Mouse (Mus musculus) cortical plate, adult 2 months (tissue): ENCODE measurements around the gene Gm37240. TPM values are rescaled to one million over a fixed set of nuclear protein-coding genes. Genes with fewer than 3 reads are reported as not detected.
"Not testable (repeated sequence)": the region's sequence is repeated elsewhere in the genome, so short reads cannot be mapped to it uniquely, and the experiment has no call there.

Source experiments
- H3K27ac ChIP-seq: fragments of 200-500 bp; 2 replicates; pipeline ENCODE4 v1.5.1; 2012; ENCODE audit warnings: low read length, control low read depth, inconsistent platforms; ENCODE audit not compliant: insufficient read depth
- H3K4me1 ChIP-seq: fragments of 200-500 bp; 2 replicates; pipeline ENCODE4 v1.6.1; 2011; ENCODE audit warnings: low read length; ENCODE audit not compliant: control insufficient read depth, insufficient read depth
- H3K4me3 ChIP-seq: fragments of 200-500 bp; 2 replicates; pipeline ENCODE4 v1.5.1; 2011; ENCODE audit warnings: mild to moderate bottlenecking, low read length, control low read depth; ENCODE audit not compliant: insufficient read depth
- CTCF ChIP-seq: fragments of 200-500 bp; IDR thresholded peaks from 2 replicates; pipeline ENCODE4 v1.5.1; 2011; ENCODE audit warnings: mild to moderate bottlenecking, control low read depth, low read length; ENCODE audit not compliant: insufficient read depth; ENCODE audit errors: extremely low read depth
- POLR2A ChIP-seq: fragments of 200-500 bp; IDR thresholded peaks from 2 replicates; pipeline ENCODE4 v1.6.1; 2011; ENCODE audit warnings: mild to moderate bottlenecking, low read length, control low read depth; ENCODE audit not compliant: insufficient read depth; ENCODE audit errors: extremely low read depth
- polyA plus RNA-seq: library from polyadenylated mRNA; depleted of rRNA; stranded (reverse); fragments of >200 nt; gene quantifications from 2 replicates; pipeline ENCODE4 v1.2.3, GENCODE M21; 2012

Gm37240 gene
- polyA plus RNA-seq, 1 experiment = 0.81 TPM

- H3K27ac ChIP-seq = no peak overlapping the region
- no peak overlapping the region for H3K4me3 ChIP-seq
- no peak for TF ChIP-seq CTCF
- H3K4me1 ChIP-seq = peaks cover 10% of the 10 kb centered on the region
These were observed 304.6 kb downstream of the Gm37240 start for GRCm38 (mm10) chr3:85582726-85583125.

GRCm38 (mm10) chr3:85573864-85574830 lies 313.2 kb downstream of the Gm37240 start, which contains the start of gene Gatb:
Gatb (plus strand) TSS chr3:85574119.
- H3K27ac ChIP-seq = peak within 1 kb of the TSS; percentile 86
- peak; percentile 67 for TF ChIP-seq CTCF
- peak; percentile 93 for TF ChIP-seq POLR2A
- no peaks in the 10 kb centered on the region; the same call in 1 of the 2 replicates for H3K4me1 ChIP-seq
- H3K4me3 ChIP-seq = peak within 1 kb of the TSS; percentile 71

GRCm38 (mm10) chr3:85573216-85573863 lies 314.0 kb downstream of the Gm37240 start:
- Histone ChIP-seq H3K4me3 (peak overlapping the region; percentile 71), H3K27ac (0 out of 2 replicates have a peak overlapping the region, but pooled peaks have one; percentile 64), H3K4me1 (no peaks in the 10 kb centered on the region; the same call in 1 of the 2 replicates)
- TF ChIP-seq POLR2A (no peak), CTCF (no peak)

- H3K27ac ChIP-seq = 0 out of 2 replicates have a peak overlapping the region, but pooled peaks have one; percentile 80
- not testable (repeated sequence) for H3K4me1 ChIP-seq
These were observed 314.8 kb downstream of the Gm37240 start for GRCm38 (mm10) chr3:85572502-85572901.

DNA sequence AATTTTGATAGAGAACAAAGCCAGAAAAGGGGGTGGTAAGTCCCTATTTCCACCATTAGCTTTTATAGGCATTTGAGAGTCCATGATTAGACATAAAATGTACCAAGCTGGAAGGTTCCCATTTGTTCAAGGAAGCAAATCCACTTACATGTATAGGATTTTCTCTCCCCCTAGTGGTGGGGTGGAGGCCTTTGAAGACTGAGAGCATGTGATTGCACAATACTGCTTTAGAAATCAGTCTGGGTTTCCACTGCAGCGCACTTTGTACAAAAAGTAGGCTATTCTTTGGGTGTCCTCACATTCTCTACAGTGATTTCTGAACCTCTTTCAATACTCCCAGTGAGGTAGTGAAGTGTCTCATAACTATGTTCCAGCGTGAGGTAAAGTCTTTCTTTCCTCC lies 316.0 kb downstream of the Gm37240 start:
- 0 out of 2 replicates have a peak overlapping the region, but pooled peaks have one; percentile 79 for H3K27ac ChIP-seq
- H3K4me3 ChIP-seq = no peak overlapping the region
- TF ChIP-seq POLR2A (no peak), CTCF (peak; percentile 60; the same call in 1 of the 2 replicates)
- no peaks in the 10 kb centered on the region; the same call in 1 of the 2 replicates for H3K4me1 ChIP-seq

More at GRCm38 (mm10) chr3:85572502-85572901, 314.8 kb downstream of the Gm37240 start:
- not testable (repeated sequence) for H3K4me3 ChIP-seq

DNA sequence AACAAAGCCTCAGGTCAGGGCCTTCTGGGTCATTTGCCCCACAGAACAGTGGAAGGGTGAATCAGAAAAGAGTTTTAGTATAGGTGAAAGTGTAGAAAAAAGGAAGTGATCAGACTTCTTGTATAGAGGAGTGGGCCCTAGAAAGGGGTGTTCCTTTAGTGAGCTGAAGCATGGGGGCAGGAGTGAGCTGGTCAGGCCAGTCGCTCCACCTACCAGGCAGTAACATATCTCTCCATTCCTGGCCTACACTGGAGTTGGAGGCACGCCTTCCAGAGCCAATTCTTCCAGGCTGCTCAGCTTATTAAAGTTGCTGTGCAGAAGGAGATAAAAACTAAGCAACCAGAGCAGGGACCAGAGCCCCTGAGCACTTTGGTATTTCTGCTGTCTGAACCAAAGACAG lies 322.7 kb downstream of the Gm37240 start:
- H3K4me1 ChIP-seq = no peaks in the 10 kb centered on the region
- no peak overlapping the region for H3K4me3 ChIP-seq
- no peak overlapping the region for H3K27ac ChIP-seq
- TF ChIP-seq POLR2A (no peak), CTCF (no peak)

DNA sequence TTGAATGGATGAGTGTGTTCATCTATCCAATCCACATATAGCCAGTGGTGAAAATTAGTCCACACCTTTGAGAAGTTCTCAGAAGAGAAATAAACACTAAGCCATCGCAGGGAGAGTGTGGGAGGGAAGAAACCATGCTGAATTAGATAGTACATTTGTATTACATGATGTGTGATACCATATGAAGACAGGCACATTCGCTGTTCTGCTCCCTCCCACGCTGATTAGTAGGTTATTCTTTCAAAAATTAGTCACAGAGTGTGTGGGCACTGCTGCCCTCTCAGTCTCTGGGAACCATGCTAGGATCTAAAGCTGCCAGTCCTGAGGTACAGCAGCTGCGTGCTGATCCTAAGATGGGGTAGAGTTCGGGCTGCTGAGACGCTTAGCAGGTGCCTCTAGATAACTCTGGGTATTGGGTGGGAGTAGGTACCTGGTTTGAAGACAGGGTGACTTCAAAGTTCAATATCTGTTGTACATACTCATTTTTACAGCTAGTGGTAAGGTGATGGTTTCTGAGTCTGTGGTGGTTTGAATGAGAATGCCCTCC lies 333.5 kb downstream of the Gm37240 start:
- Histone ChIP-seq H3K4me1 (peaks cover 5% of the 10 kb centered on the region; the same call in 1 of the 2 replicates), H3K27ac (no peak overlapping the region), H3K4me3 (no peak overlapping the region)
- TF ChIP-seq POLR2A (no peak), CTCF (no peak)

GRCm38 (mm10) chr3:85551352-85551751 lies 336.0 kb downstream of the Gm37240 start:
- Histone ChIP-seq H3K4me3 (no peak overlapping the region), H3K27ac (no peak overlapping the region), H3K4me1 (peaks cover 5% of the 10 kb centered on the region; the same call in 1 of the 2 replicates)
- TF ChIP-seq POLR2A = no peak
- no peak for TF ChIP-seq CTCF

DNA sequence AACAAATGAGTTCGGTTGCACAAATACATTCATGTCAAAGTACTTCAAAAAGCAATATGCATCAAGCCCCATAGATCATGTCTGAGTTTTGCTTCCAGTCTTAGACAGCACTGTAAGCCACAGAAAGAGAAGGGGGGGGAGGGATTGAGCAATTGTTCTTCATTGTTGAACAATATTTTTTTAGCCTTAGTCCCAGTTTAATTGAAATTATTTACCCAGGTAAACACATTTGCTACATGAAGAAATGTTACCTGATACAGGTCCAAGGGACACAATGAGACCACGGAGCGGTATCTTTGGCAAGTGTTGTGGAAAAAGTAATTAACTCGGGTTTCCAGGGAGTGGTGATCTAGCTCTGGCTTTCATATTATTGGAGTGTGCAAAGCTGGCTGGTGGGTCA lies 337.0 kb downstream of the Gm37240 start:
- TF ChIP-seq CTCF = no peak
- no peak for TF ChIP-seq POLR2A
- H3K4me3 ChIP-seq = no peak overlapping the region
- peaks cover 5% of the 10 kb centered on the region; the same call in 1 of the 2 replicates for H3K4me1 ChIP-seq
- no peak overlapping the region for H3K27ac ChIP-seq

DNA sequence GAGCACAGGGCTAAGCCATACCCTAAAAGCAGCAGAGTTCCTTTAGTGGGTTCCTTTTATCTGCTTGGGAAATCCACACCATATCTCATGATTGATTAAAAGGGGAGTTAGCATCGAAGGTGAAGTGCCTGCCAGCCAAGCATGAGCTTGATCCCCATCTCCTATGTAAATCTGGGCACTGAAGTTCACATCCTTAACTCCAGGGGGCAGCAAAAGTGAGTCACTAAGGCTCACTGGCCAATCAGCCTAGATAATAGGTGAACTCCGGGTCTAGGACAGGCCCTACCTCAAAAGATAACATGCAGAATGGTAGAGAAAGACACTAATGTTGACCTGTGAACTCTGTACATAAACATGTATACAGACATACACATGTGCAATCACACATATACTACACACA lies 343.7 kb downstream of the Gm37240 start:
- H3K4me3 ChIP-seq = no peak overlapping the region
- H3K4me1 ChIP-seq = no peaks in the 10 kb centered on the region
- H3K27ac ChIP-seq = no peak overlapping the region
- no peak for TF ChIP-seq POLR2A
- 0 out of 2 replicates have a peak, but pooled peaks have one; percentile 30 for TF ChIP-seq CTCF
